Mouse (Mus musculus) embryonic facial prominence, embryonic 14.5 days (tissue): ENCODE results near the gene Hyal3. TPM values are rescaled to one million over a fixed set of nuclear protein-coding genes. Genes with fewer than 3 reads are reported as not detected.
A peak's percentile ranks its signal among the peaks of the same experiment; 100 is the strongest.

Source experiments
- ATAC-seq: fragments of 200-750 bp; cut with Nextera tagmentation; 2 replicates; pipeline ENCODE4 v1.8.0; 2017; ENCODE audit warnings: low read depth, moderate number of reproducible peaks, moderate TSS enrichment
- DNase-seq: peaks from one replicate; pipeline ENCODE4 v3.0.0-alpha.2; 2015; ENCODE audit warnings: low spot score
- H3K27ac ChIP-seq: fragments of 300-500 bp; sonication (generic); replicated peaks from 2 replicates; pipeline ENCODE4 v1.5.1; 2014; ENCODE audit warnings: low read depth, mild to moderate bottlenecking, low read length, moderate library complexity
- H3K27me3 ChIP-seq: fragments of 300-500 bp; sonication (generic); replicated peaks from 2 replicates; pipeline ENCODE4 v1.6.1; 2014; ENCODE audit warnings: low read length; ENCODE audit not compliant: control insufficient read depth, insufficient read depth
- H3K36me3 ChIP-seq: fragments of 300-500 bp; sonication (generic); 2 replicates; pipeline ENCODE4 v1.6.1; 2014; ENCODE audit warnings: low read length, mixed read lengths; ENCODE audit not compliant: control insufficient read depth, insufficient read depth
- H3K4me1 ChIP-seq: fragments of 300-500 bp; sonication (generic); 2 replicates; pipeline ENCODE4 v1.6.1; 2014; ENCODE audit warnings: antibody characterized with exemption, low read length; ENCODE audit not compliant: control insufficient read depth, insufficient read depth
- H3K4me2 ChIP-seq: fragments of 300-500 bp; sonication (generic); 2 replicates; pipeline ENCODE4 v1.6.1; 2014; ENCODE audit warnings: low read depth, mild to moderate bottlenecking, low read length, moderate library complexity, mixed read lengths
- H3K4me3 ChIP-seq: fragments of 300-500 bp; sonication (generic); 2 replicates; pipeline ENCODE4 v1.5.1; 2014; ENCODE audit warnings: low read depth, mild to moderate bottlenecking, low read length
- H3K9ac ChIP-seq: fragments of 300-500 bp; sonication (generic); 2 replicates; pipeline ENCODE4 v1.6.1; 2014; ENCODE audit warnings: low read depth, mild to moderate bottlenecking, low read length, moderate library complexity, mixed read lengths
- H3K9me3 ChIP-seq: fragments of 300-500 bp; sonication (generic); 2 replicates; pipeline ENCODE4 v1.6.1; 2016; ENCODE audit warnings: low read length; ENCODE audit not compliant: control insufficient read depth
- WGBS: fragments of 180-500 bp; shearing (Covaris S2); extraction: QIAGEN DNeasy Blood & Tissue Kit; methylation state at CpG from one replicate; pipeline ENCODE4 v1.1.7; 2014; 5-methylcytosine and 5-hydroxymethylcytosine counted together
- polyA plus RNA-seq: library from polyadenylated mRNA; unstranded; fragments of >200 nt; fragmentation: Nextera tagmentation; extraction: Ambion mirVana; gene quantifications from 2 replicates; pipeline ENCODE4 v1.2.1, GENCODE M21; 2014

The Hyal3 gene
- polyA plus RNA-seq, 1 experiment from 2014 or later = 1.2 TPM

GRCm38 (mm10) chr9:107566855-107567254 is 13.8 kb upstream of the Hyal3 start:
- H3K27me3 ChIP-seq = no peaks in the 10 kb centered on the region
- 51% methylated on average over 3 of the region's 3 CpGs for WGBS
- H3K4me2 ChIP-seq = 0 out of 2 replicates have a peak overlapping the region, but pooled peaks have one; percentile 63
- ATAC-seq (no peak), DNase-seq (no peak)
- H3K4me3 ChIP-seq = no peak overlapping the region
- peaks cover 32% of the 10 kb centered on the region for H3K4me1 ChIP-seq
- H3K9me3 ChIP-seq = no peaks in the 10 kb centered on the region
- peak overlapping the region; percentile 88 for H3K27ac ChIP-seq
- H3K36me3 ChIP-seq = peaks cover 41% of the 10 kb centered on the region
- H3K9ac ChIP-seq = no peak overlapping the region

GRCm38 (mm10) chr9:107567702-107568319 is 12.8 kb upstream of the Hyal3 start, which contains the start of gene Hyal2:
Hyal2 (plus strand) TSS chr9:107567945.
- no peak for DNase-seq

GRCm38 (mm10) chr9:107568331-107569261 is 12.0 kb upstream of the Hyal3 start:
- peak overlapping the region; percentile 52 for H3K4me3 ChIP-seq
- peaks cover 53% of the 10 kb centered on the region for H3K36me3 ChIP-seq
- peak overlapping the region; percentile 66 for H3K9ac ChIP-seq
- H3K27ac ChIP-seq = peak overlapping the region; percentile 88
- peaks cover 31% of the 10 kb centered on the region for H3K4me1 ChIP-seq
- peak; percentile 87 for ATAC-seq
- peak overlapping the region; percentile 63 for H3K4me2 ChIP-seq
- H3K9me3 ChIP-seq = no peaks in the 10 kb centered on the region
- peak; percentile 95 for DNase-seq
- under 1% methylated on average over 41 of the region's 41 CpGs for WGBS
- no peaks in the 10 kb centered on the region for H3K27me3 ChIP-seq

More at GRCm38 (mm10) chr9:107567702-107568319, 12.8 kb upstream of the Hyal3 start, which contains the start of gene Hyal2:
- Histone ChIP-seq H3K9ac (peak within 1 kb of the TSS; percentile 66), H3K36me3 (peaks cover 45% of the 10 kb centered on the region), H3K27ac (peak within 1 kb of the TSS; percentile 88), H3K4me3 (peak within 1 kb of the TSS; percentile 52), H3K9me3 (no peaks in the 10 kb centered on the region), H3K27me3 (no peaks in the 10 kb centered on the region), H3K4me1 (peaks cover 32% of the 10 kb centered on the region), H3K4me2 (peak within 1 kb of the TSS; percentile 63)
- no peak for ATAC-seq
- WGBS = 9% methylated on average over 18 of the region's 18 CpGs

GRCm38 (mm10) chr9:107569270-107569669 is 11.3 kb upstream of the Hyal3 start:
- Histone ChIP-seq H3K9me3 (no peaks in the 10 kb centered on the region), H3K4me3 (peak overlapping the region; percentile 52), H3K4me1 (peaks cover 24% of the 10 kb centered on the region), H3K27me3 (no peaks in the 10 kb centered on the region), H3K4me2 (peak overlapping the region; percentile 63), H3K27ac (peak overlapping the region; percentile 88), H3K36me3 (peaks cover 56% of the 10 kb centered on the region), H3K9ac (peak overlapping the region; percentile 66)
- no peak for DNase-seq
- WGBS = 0% methylated on average over 16 of the region's 23 CpGs
- ATAC-seq = peak; percentile 5

GRCm38 (mm10) chr9:107570016-107570415 is 10.6 kb upstream of the Hyal3 start:
- Histone ChIP-seq H3K4me2 (peak overlapping the region; percentile 63), H3K9me3 (no peaks in the 10 kb centered on the region), H3K27ac (peak overlapping the region; percentile 88; the same call in 1 of the 2 replicates), H3K27me3 (no peaks in the 10 kb centered on the region), H3K4me3 (peak overlapping the region; percentile 52), H3K4me1 (peaks cover 24% of the 10 kb centered on the region), H3K9ac (peak overlapping the region; percentile 66), H3K36me3 (peaks cover 56% of the 10 kb centered on the region)
- WGBS = 41% methylated on average over 13 of the region's 13 CpGs
- ATAC-seq (no peak), DNase-seq (no peak)

- peaks cover 24% of the 10 kb centered on the region for H3K4me1 ChIP-seq
- H3K9ac ChIP-seq = peak overlapping the region; percentile 66
These were observed 9.8 kb upstream of the Hyal3 start for GRCm38 (mm10) chr9:107570845-107571244.

GRCm38 (mm10) chr9:107571534-107572326 is 8.9 kb upstream of the Hyal3 start:
- H3K4me1 ChIP-seq = peaks cover 28% of the 10 kb centered on the region
- H3K27ac ChIP-seq = no peak overlapping the region
- H3K4me3 ChIP-seq = no peak overlapping the region
- DNase-seq (no peak), ATAC-seq (no peak)
- H3K27me3 ChIP-seq = no peaks in the 10 kb centered on the region
- 0 out of 2 replicates have a peak overlapping the region, but pooled peaks have one; percentile 20 for H3K9ac ChIP-seq
- H3K4me2 ChIP-seq = no peak overlapping the region
- no peaks in the 10 kb centered on the region for H3K9me3 ChIP-seq
- WGBS = 95% methylated on average over 22 of the region's 22 CpGs
- peaks cover 44% of the 10 kb centered on the region for H3K36me3 ChIP-seq

More at GRCm38 (mm10) chr9:107570845-107571244, 9.8 kb upstream of the Hyal3 start:
- ATAC-seq (no peak), DNase-seq (no peak)
- H3K4me2 ChIP-seq = peak overlapping the region; percentile 63
- 94% methylated on average over 21 of the region's 21 CpGs for WGBS
- no peak overlapping the region for H3K27ac ChIP-seq
- no peaks in the 10 kb centered on the region for H3K9me3 ChIP-seq
- peaks cover 50% of the 10 kb centered on the region for H3K36me3 ChIP-seq
- H3K27me3 ChIP-seq = no peaks in the 10 kb centered on the region
- peak overlapping the region; percentile 52; the same call in 1 of the 2 replicates for H3K4me3 ChIP-seq

GRCm38 (mm10) chr9:107572327-107572662 is 8.3 kb upstream of the Hyal3 start:
- ATAC-seq (no peak), DNase-seq (no peak)
- WGBS = 94% methylated on average over 2 of the region's 2 CpGs
- no peaks in the 10 kb centered on the region for H3K9me3 ChIP-seq
- no peaks in the 10 kb centered on the region for H3K27me3 ChIP-seq
- no peak overlapping the region for H3K4me3 ChIP-seq
- H3K4me2 ChIP-seq = no peak overlapping the region
- no peak overlapping the region for H3K27ac ChIP-seq
- H3K9ac ChIP-seq = no peak overlapping the region
- H3K36me3 ChIP-seq = peaks cover 44% of the 10 kb centered on the region
- H3K4me1 ChIP-seq = peaks cover 28% of the 10 kb centered on the region
